Mouse (Mus musculus) induced T-regulatory cell, adult 2 months (primary cell): Measurements from ENCODE around the gene Lrmp.

Experiments
- DNase-seq: peaks from one replicate; pipeline ENCODE4 v3.0.0-alpha.2; 2012; ENCODE audit warnings: low read depth

Gene Lrmp

GRCm38 (mm10) chr6:145136831-145137230 lies 21.4 kb downstream of the Lrmp start:
- no peak for DNase-seq

GRCm38 (mm10) chr6:145139236-145139635 lies 23.8 kb downstream of the Lrmp start:
- no peak for DNase-seq

GRCm38 (mm10) chr6:145139776-145140475 lies 24.5 kb downstream of the Lrmp start:
- DNase-seq, result peak; percentile 43

- no peak for DNase-seq
Observed at GRCm38 (mm10) chr6:145140706-145141105, 25.3 kb downstream of the Lrmp start.

DNA sequence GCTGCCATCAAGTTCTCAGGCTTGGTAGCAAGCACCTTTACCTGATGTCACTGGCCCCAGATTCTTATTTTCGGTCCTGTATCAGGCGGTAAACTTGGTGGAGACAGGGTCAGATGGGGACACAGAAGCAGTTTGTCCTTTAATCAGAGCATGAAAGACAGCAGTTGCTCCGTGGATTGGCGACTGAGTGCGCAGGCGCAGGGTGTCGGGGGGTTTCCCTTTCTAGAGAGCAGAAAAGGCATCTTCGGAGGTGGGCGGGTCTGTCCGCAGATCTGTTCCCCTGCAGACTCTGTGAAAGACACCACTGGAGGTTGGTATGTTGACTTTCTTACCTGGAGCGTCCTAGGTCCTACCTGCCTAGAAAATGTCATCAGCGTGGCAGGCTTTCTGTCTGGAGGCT lies 26.4 kb downstream of the Lrmp start:
- DNase-seq, result peak; percentile 56

DNA sequence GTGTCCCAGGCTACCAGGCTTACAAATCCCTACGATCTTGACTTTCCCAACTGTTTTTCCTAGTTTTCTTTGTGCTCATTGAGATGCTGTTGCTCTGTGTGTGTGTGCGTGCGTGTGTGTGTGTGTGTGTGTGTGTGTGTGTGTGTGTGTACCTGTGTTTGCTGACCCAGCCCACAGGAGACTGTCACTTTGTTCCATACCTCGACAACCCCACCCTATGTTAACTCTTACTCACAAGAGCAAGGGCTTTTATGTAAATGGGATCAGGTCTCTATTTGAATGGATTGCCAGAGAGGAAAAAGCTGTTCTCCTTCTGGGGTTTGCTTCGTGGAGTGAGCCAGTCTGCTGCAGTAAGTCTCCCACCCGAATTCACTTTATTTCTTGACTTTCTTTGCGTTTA lies 29.7 kb downstream of the Lrmp start:
- DNase-seq, result no peak

- DNase-seq, result no peak
Observed at GRCm38 (mm10) chr6:145147716-145148115, 32.3 kb downstream of the Lrmp start.

DNA sequence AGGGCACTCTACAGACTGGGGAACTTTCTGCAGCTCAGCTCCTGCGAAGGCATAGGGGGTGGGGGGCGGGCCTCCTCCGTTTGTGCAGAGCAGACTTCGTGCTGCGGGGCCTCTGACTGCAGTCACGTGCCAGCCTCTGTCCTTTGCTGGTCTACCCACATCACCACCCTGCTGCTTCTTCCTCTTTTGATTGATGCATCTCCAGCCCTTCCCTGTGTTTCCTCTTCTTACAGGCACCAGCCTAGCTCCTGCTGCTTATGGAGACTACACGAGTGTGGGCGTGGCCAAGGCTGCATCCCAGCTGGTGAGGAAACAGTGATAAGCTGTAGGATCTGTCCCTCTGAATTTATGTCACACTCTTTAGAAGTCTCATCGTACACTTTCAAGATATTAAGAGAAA lies 33.6 kb downstream of the Lrmp start:
- no peak for DNase-seq

GRCm38 (mm10) chr6:145158619-145159018 lies 43.2 kb downstream of the Lrmp start:
- DNase-seq, result peak; percentile 52

GRCm38 (mm10) chr6:145160581-145160980 lies 45.1 kb downstream of the Lrmp start:
- DNase-seq, result no peak

DNA sequence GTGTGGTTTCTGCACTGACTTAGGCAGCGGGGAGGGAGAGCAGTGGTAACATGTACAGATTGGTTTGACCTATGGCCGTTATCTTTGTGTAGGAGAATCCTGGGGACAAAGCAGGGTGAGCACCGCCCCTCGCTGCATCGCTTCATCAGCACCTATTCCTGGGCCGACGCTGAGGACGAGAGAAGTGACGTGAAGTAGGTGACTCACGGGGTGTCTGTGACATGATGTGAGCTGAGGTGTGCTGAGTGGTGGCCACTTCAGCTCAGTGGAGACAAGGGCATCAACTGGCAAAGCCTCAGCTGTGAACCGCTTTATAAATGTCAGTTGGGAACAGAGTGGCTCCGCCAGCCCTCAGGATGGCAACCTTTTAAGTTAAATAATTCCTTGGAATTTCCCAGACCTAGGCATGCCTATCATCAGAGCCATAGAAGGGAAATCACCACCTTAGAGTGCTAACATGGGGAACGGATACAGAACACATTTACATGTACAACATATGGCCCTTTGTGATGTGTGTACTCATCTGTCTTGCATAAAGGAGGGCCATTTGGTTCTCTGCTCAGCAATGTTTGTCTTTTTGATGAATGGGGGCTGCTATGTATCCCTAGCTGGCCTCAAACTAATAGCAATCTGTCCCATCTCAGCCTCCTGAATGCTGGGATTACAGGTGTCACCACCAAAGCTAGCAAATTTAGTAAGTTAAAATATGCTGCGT lies 56.6 kb downstream of the Lrmp start:
- no peak for DNase-seq

GRCm38 (mm10) chr6:145173781-145174191 lies 58.3 kb downstream of the Lrmp start:
- no peak for DNase-seq

GRCm38 (mm10) chr6:145175571-145175981 lies 60.1 kb downstream of the Lrmp start:
- DNase-seq, result no peak

DNA sequence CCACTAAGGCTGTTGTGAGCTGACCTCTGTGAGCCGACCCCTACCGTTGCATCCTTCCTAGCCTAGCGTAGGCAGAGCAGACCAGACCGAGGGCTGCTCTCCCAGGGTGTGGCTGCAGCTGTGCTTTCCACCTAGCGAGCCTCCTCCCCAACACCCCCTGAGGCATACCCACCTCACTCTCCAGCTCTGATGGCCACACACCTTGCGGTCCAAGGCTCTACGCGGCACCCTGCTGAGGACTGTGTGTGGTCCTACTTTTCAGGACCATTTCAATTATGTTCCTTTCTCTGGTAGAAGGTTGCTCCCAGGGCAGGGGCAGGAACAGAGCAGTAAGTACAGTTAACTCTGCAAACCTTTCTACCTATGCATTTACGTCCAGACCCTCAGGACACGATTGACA lies 61.0 kb downstream of the Lrmp start:
- DNase-seq, result no peak

- peak; percentile 76 for DNase-seq
Observed at GRCm38 (mm10) chr6:145179665-145180064, 64.2 kb downstream of the Lrmp start.

DNA sequence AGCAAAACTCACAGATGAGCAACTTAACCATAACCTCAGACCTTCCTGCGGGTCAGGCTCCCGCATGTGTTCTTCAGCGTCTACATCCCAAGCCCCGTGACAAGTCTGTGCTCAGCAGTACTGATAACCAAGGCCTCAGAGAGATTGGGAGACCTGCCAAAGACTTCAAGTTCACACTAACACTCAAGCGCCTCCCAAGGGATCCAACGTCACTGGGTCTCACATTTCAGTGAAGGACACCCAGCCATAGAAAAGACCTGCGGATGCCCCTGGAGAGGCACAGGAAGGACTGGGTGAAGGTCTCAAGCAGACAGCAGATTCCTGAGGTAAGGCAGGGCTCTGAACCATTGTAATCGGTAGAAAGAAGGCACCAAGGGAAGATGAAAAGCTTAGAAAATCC lies 66.6 kb downstream of the Lrmp start:
- DNase-seq, result no peak

- no peak for DNase-seq
Observed at GRCm38 (mm10) chr6:145186096-145186495, 70.6 kb downstream of the Lrmp start.

- DNase-seq, result peak; percentile 86
Observed at GRCm38 (mm10) chr6:145187093-145188088, 71.9 kb downstream of the Lrmp start.

- no peak for DNase-seq
Observed at GRCm38 (mm10) chr6:145193038-145193437, 77.6 kb downstream of the Lrmp start.

GRCm38 (mm10) chr6:145193446-145193845 lies 78.0 kb downstream of the Lrmp start:
- peak; percentile 79 for DNase-seq

DNA sequence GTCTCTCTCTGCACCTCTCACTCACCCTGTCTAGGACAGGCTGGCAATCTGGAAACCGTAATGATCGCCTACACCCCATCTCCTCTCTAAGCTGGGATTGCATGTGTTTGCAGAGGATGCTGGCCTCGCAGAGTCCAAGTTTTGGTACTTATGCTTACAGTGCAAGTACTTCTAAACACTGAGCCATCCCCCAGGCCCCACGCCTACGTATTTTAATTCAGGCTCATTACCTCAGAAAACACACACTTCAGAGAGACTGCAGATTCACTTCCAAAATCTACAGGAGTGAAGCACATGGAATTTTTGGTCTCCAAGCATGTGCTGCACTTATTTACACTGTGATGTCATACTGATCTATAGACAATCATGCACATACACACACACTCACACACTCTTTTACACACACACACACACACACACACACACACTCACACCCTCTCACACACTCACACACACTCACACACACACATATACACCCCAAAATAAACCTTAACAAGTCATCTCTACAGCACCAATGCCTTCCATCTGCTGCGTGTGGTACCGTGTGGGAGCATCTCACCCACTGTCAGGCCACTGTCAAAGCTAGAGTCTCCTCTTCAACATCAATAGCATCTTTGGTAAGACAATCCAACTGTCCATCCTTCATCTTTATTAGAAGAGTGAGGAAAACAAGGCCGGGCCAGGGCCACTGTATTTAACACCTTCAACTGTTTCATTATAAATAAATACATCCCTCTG lies 82.7 kb downstream of the Lrmp start:
- DNase-seq, result no peak
